Mouse (Mus musculus) embryo, embryonic 10 days (tissue): Measurements from ENCODE around the gene Qrfpr.
A peak's percentile ranks its signal among the peaks of the same experiment; 100 is the strongest.

ENCODE experiments used
- DNase-seq: peaks from one replicate; pipeline ENCODE4 v3.0.0-alpha.2; 2015; ENCODE audit warnings: low spot score

Gene Qrfpr

GRCm38 (mm10) chr3:36221743-36222682 lies at the start of gene Qrfpr:
Gene Qrfpr, minus strand, starts transcription at chr3:36222313.
- peak; percentile 49 for DNase-seq

- no peak for DNase-seq
Observed at GRCm38 (mm10) chr3:36263873-36264272, 41.8 kb upstream of the Qrfpr start.

- DNase-seq: no peak
Observed at GRCm38 (mm10) chr3:36263265-36263664, 41.2 kb upstream of the Qrfpr start.

- DNase-seq: no peak
Observed at GRCm38 (mm10) chr3:36250585-36250984, 28.5 kb upstream of the Qrfpr start.

- DNase-seq: no peak
Observed at GRCm38 (mm10) chr3:36248446-36248845, 26.3 kb upstream of the Qrfpr start.

- DNase-seq: no peak
Observed at GRCm38 (mm10) chr3:36229941-36230340, 7.8 kb upstream of the Qrfpr start.

- DNase-seq: no peak
Observed at GRCm38 (mm10) chr3:36227246-36227645, 5.1 kb upstream of the Qrfpr start.

GRCm38 (mm10) chr3:36223361-36223760 lies 1.2 kb upstream of the Qrfpr start:
- no peak for DNase-seq

GRCm38 (mm10) chr3:36212758-36213157 lies 9.4 kb downstream of the Qrfpr start:
- DNase-seq: no peak

GRCm38 (mm10) chr3:36210939-36211338 lies 11.2 kb downstream of the Qrfpr start:
- no peak for DNase-seq

GRCm38 (mm10) chr3:36209776-36210555 lies 12.1 kb downstream of the Qrfpr start:
- peak; percentile 42 for DNase-seq

GRCm38 (mm10) chr3:36207520-36208264 lies 14.4 kb downstream of the Qrfpr start:
- no peak for DNase-seq

- DNase-seq: no peak
Observed at GRCm38 (mm10) chr3:36202932-36203331, 19.2 kb downstream of the Qrfpr start.

GRCm38 (mm10) chr3:36201098-36201497 lies 21.0 kb downstream of the Qrfpr start:
- no peak for DNase-seq

GRCm38 (mm10) chr3:36189243-36189642 lies 32.9 kb downstream of the Qrfpr start:
- no peak for DNase-seq

GRCm38 (mm10) chr3:36186510-36186909 lies 35.6 kb downstream of the Qrfpr start:
- DNase-seq: no peak

GRCm38 (mm10) chr3:36181519-36181918 lies 40.6 kb downstream of the Qrfpr start:
- DNase-seq: peak; percentile 79

- no peak for DNase-seq
Observed at GRCm38 (mm10) chr3:36173761-36174160, 48.4 kb downstream of the Qrfpr start.

GRCm38 (mm10) chr3:36171348-36171747 lies 50.8 kb downstream of the Qrfpr start:
- DNase-seq: no peak

- DNase-seq: peak; percentile 6
Observed at GRCm38 (mm10) chr3:36170670-36171210, 51.4 kb downstream of the Qrfpr start.

- DNase-seq: peak; percentile 37
Observed at GRCm38 (mm10) chr3:36155268-36155667, 66.8 kb downstream of the Qrfpr start.
